Mouse (Mus musculus): ENCODE data around the gene Zbtb7a.
A peak's percentile ranks its signal among the peaks of the same experiment; 100 is the strongest.
"Not testable (repeated sequence)": the region's sequence is repeated elsewhere in the genome, so short reads cannot be mapped to it uniquely, and the experiment has no call there.

Gene Zbtb7a

DNA sequence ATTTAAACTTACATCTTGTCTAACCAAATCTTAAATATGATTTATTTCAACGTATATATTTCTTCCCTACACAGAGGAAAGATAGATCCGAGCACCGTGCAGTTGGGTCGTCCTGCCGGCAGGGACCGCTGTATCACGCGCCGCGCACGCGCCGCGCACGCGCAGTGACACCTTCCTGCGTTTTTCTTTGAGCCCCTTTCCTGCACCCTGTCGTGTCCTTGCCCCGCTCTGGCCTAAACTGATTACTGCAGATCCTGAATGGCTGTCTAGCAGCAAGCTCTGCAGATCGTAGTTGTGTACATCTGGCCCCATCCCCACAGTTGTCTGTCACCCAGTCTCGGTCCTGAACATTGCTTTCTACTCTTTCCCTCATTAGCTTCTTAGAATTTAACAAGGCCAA lies 38.1 kb downstream of the Zbtb7a start:
- DNase-seq, result peak; percentile 83

- DNase-seq, result peak; percentile 92
Observed at GRCm38 (mm10) chr10:81174617-81175344, 39.8 kb downstream of the Zbtb7a start.

GRCm38 (mm10) chr10:81175345-81175701 lies 40.3 kb downstream of the Zbtb7a start:
- DNase-seq, result not testable (repeated sequence)

DNA sequence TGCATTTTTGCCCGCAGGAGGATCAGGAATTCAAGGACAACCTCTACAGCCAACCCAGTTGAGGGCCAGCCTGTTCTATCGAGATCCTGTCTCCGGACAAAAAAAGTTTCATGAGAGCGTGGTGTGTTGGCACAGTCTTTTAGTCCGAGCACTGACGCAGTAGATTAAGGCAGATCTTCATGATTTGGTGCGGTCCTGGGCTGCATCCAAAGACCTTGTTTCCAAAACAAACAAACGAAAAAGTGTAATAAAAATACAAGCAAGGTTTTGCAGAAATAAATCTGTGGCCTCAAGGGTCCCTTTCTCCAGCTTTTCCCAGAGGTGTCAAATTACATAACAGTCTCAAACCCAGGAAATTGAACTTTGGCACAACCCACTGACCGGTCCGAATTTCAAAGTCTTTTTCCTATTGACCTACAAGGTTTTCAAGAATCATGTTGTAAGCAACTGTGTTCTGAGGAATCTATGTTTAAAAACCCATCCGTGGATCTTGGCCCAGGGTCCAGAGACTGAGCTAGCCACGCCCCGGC lies 41.0 kb downstream of the Zbtb7a start:
- no peak for DNase-seq

GRCm38 (mm10) chr10:81176466-81177271 lies 41.6 kb downstream of the Zbtb7a start, which contains the start of gene Eef2:
TSS of gene Eef2 (plus strand) at chr10:81176631.
- peak; percentile 100 for DNase-seq

DNA sequence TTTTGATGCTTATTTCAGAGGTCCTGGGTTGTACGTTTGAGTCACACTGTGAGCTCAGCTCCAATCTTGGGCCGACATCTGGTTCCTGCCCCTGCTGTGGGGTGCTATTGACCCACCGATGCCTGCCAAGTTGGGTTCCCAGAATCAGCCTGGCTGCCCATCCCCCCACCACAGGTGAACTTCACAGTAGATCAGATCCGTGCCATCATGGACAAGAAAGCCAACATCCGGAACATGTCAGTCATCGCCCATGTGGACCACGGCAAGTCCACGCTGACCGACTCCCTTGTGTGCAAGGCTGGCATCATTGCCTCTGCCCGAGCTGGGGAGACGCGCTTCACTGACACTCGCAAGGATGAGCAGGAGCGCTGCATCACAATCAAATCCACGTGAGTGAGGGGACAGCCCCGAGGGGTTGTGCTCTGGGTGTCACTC lies 42.5 kb downstream of the Zbtb7a start:
- DNase-seq, result peak; percentile 52

DNA sequence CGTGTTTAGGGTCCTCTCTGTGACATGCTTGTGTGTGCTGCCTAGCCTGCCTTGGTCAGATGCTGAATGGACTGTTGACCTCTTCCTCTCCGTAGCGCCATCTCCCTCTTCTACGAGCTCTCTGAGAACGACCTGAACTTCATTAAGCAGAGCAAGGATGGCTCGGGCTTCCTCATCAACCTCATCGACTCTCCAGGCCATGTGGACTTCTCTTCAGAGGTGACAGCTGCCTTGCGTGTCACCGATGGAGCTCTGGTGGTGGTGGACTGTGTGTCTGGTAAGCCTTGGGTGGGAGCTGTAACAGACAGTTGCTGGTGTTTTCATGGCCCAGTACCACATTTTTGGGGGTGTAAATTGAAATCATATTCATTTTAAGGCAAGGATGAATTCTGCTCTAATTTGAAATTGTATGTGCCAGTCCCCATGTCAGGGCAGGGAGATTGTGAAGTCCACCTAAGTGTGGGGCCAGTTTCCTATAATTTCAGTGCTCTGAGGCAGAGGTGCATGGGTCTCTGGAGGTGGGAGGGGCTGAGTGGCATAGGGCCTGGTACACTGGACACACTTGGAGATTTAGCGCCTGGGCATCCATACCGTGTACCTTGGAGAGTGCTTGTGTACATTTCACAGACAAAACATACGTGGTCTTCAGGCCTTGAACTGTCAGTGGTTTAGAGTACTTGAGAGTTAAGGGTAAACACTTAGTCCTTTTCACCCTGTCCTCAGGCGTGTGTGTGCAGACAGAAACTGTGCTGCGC lies 43.1 kb downstream of the Zbtb7a start:
- DNase-seq, result no peak

- no peak for DNase-seq
Observed at GRCm38 (mm10) chr10:81178927-81179326, 43.9 kb downstream of the Zbtb7a start.

DNA sequence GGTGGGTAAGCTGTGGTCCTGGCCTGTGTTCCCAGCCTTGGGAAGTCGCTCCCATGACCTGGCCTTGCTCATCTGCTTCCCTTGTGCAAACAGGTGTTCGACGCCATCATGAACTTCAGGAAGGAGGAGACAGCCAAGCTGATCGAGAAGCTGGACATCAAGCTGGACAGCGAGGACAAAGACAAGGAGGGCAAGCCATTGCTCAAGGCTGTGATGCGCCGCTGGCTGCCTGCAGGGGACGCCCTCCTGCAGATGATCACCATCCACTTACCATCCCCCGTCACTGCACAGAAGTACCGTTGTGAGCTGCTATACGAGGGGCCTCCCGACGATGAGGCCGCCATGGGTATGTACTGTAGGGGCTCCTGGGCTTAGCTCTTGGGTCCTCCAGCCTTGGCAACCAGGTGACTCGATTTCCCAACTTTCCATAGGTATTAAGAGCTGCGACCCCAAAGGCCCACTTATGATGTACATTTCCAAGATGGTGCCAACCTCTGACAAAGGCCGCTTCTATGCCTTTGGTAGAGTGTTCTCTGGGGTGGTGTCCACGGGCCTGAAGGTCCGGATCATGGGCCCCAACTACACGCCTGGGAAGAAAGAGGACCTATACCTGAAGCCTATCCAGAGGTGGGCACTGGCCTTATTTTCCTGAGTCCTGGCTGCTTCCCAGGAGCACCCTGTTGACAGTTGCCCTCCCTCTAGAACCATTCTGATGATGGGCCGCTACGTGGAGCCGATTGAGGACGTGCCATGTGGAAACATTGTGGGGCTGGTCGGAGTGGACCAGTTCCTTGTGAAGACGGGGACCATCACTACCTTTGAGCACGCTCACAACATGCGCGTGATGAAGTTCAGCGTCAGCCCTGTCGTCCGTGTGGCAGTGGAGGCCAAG lies 44.7 kb downstream of the Zbtb7a start:
- DNase-seq, result no peak

GRCm38 (mm10) chr10:81180946-81181345 lies 45.9 kb downstream of the Zbtb7a start:
- DNase-seq, result no peak

- not testable (repeated sequence) for DNase-seq
Observed at GRCm38 (mm10) chr10:81181860-81182259, 46.8 kb downstream of the Zbtb7a start.

DNA sequence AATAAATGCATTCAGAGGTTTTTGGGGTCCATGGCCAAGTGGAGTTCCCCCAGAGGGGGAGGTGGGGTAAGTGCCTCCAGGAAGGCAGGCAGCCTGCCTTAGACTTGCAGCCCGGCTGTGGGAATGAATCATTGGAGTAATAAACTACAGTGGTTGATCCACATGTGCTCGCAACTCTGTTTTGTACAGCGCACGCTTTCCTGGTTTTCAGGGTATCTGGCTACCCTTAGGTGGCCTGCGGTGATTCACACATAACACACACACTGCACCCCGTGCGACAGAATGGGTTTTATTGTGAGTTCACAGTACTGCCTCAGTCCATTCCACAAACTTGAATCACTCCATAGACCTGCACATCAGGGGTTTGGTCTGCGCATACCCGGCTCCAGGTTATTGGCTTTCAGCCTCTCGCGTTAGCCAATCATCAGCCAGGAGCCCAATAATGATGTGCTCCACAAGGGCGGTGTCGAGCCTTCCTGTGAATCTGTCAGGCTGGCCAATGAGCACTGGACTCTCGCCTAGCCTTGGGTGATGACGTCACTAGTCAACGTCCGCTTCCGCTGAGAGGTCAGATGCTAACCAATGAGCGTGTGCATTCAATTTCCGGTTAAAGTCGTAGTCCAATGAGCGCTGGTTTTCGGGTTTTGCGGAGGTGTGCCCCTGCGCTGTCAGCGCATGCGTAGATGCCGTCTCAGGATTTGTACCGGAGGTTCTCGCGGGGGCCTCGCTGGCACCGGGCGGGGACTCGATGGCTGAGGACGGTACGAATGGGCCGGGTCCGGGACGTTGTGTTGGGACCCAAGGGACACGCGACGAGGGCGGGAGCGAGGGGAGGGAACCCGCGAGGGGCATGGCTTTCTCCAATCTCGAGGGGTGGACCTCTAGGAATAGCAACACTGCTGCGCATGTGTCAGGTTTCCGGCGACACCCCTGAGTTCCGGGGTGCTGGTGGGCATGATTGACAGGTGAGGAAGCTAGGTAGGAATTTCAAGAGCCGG lies 47.6 kb downstream of the Zbtb7a start, which contains the start of gene Dapk3:
TSS of gene Dapk3 (plus strand) at position 670 of the 998 bp plus-strand sequence.
- peak; percentile 96 for DNase-seq

GRCm38 (mm10) chr10:81183805-81184204 lies 48.8 kb downstream of the Zbtb7a start, which contains the start of gene 4930442H23Rik:
TSS of gene 4930442H23Rik (minus strand) at chr10:81183849.
- no peak for DNase-seq

GRCm38 (mm10) chr10:81184765-81185164 lies 49.7 kb downstream of the Zbtb7a start:
- no peak for DNase-seq

DNA sequence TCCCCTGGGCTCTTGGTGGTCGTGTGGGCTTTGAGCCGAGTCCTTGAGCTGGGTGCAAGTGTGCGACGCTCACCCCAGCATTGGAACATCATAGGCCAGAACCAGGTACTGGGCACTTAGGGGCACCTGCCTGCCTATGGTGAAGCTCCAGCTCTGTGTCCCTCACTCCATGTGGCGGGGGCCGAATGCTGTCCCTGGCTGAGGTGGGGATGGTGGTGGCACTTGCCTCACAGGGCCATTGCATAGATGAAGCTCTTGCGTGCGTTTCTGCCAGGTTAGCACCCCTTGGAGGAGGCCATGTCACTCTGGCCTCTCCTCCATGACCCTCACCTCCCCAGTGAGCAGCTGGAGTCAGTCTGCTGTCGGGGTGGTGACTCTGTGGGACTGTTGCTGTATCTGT lies 52.1 kb downstream of the Zbtb7a start:
- DNase-seq, result no peak

DNA sequence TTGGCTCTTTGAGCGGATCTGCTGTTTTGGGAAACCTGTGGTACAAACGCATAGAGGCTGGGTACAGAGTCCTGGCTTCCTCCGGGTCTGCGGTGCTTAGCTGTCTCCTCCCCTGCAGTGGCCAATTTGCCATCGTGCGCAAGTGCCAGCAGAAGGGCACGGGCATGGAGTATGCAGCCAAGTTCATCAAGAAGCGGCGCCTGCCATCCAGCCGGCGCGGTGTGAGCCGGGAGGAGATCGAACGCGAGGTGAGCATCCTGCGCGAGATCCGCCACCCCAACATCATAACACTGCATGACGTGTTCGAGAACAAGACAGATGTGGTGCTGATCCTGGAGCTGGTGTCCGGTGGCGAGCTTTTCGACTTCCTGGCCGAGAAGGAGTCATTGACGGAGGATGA lies 54.8 kb downstream of the Zbtb7a start:
- no peak for DNase-seq

DNA sequence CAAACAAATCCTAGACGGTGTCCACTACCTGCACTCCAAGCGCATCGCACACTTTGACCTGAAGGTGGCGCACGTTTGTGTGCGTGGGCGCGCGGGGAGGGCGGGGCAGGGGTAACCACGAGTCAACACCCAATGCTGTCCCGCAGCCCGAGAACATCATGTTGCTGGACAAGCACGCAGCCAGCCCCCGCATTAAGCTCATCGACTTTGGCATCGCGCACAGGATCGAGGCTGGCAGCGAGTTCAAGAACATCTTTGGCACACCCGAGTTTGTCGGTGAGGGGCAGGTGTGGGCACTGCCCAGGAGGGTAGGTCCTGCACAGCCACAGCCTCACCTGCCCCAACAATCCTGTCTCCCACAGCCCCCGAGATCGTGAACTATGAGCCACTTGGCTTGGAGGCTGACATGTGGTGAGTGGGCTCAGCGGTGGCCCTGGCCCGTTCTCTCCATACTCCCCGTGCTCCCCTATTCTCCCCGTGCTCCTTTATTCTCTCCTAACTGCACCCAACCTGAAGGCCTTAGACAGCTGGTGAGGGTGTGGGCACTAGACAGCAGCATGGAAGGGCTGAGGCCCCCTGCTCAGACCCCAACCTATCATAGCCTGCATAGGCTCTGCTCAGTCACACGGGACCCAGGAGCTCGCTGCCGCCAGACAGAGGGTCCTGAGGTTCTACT lies 55.4 kb downstream of the Zbtb7a start:
- DNase-seq, result peak; percentile 14

DNA sequence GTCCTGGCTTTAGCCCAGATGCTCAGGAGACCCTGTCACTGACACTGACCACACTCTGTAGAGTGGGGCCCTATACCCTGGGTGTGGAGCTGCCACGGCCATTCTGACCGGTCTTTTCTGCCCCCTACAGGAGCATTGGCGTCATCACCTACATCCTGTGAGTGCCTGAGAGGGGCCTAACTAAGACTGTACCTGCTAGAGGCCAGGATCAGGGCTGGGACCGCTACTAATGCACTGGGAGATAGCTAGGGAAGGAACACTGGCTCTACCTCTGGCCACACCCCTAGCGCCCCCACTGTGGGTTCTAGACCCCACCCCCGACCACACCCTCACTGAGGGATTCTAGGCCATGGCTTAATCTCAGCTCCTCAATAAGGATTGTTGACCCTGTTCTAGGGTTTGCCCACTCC lies 55.9 kb downstream of the Zbtb7a start:
- peak; percentile 17 for DNase-seq

GRCm38 (mm10) chr10:81191342-81191982 lies 56.4 kb downstream of the Zbtb7a start:
- peak; percentile 9 for DNase-seq

Data from kidney, adult 18-20 months (tissue).